Mouse (Mus musculus) naive thymus-derived CD4-positive, alpha-beta T cell, adult 2 months (primary cell): ENCODE results near the gene Rapsn.
"Not testable (repeated sequence)": the region's sequence is repeated elsewhere in the genome, so short reads cannot be mapped to it uniquely, and the experiment has no call there.

Experiments
- DNase-seq: peaks from one replicate; pipeline ENCODE4 v3.0.0-alpha.2; 2011; ENCODE audit warnings: low read depth

Gene Rapsn

GRCm38 (mm10) chr2:91035385-91035784 lies at the start of gene Rapsn:
Rapsn (plus strand) TSS chr2:91035620.
- DNase-seq: no peak

DNA sequence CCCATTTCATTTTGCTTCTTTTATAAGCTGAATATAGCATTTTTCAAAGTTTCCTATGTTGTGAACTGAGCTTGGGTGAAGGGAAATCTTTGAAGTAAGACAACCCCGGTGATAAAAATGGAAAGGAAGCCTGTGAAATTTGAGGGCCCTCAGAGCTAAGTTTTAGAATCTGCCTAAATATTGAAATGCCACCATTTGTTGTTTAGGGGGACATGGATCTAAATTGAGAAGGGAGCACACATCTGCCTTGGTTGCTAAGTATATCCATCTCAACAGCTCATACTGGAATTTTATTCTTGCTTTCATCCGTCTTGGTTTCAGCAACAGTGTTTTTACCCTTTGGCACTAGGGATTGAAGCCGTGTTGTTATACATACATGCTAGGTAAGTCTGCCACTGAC lies 49.4 kb upstream of the Rapsn start:
- DNase-seq: no peak

- no peak for DNase-seq
Observed at GRCm38 (mm10) chr2:91008536-91008935, 26.9 kb upstream of the Rapsn start.

DNA sequence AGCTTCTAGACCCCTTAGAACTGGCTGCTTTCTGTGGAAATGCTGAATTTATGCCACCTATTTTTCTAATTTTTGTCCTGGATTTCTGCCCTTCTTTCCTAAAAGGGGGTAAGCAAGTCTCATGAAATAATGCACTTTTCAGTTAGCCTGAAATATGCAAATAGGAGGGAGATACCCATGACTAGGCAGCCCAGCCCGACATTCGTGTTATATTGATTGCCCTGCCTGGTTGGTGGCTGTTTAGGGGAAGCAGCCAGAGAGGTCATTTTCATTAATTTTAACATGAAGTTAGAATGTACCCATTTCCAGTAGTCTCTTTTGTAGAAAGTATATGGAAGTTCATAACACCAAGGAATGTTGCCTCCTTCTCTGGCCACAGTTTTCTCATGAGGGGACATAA lies 21.5 kb upstream of the Rapsn start:
- DNase-seq: no peak

GRCm38 (mm10) chr2:91015386-91015785 lies 20.0 kb upstream of the Rapsn start:
- DNase-seq: no peak

DNA sequence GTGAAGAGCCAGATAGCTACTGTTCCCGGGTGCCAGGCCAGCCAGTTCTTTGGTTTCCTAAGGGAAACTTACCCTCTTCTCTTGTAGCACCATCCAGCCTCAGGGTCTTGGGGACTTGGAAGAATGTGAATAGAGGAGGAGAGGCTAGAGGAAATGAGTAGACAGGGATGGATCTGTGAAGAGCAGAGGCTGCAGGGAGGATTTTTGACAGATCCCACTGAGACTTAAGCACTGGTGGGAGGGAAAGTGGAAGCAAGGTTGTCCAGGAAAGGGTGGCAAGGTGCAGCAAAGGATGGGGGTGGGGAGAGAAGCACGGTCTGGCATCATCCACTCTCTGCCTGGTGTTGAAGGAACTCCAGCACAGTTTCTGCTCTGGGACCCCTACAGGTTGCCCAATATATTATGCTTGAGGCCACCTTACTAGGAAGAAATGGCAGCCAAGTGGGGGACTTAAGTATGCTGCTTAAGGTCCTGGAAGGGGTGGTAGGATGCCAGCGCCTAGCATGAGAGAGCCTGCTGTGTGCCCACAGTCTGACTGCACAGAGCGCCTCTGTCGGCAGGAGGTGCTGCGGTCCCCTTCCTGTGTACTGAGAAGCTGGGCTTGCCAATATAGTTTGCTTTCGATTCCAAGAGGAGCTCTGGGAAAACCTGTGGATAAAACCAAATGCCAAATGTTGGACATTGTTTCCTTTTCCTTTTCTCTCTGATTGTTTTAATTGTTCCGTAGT lies 17.2 kb upstream of the Rapsn start:
- DNase-seq: no peak

DNA sequence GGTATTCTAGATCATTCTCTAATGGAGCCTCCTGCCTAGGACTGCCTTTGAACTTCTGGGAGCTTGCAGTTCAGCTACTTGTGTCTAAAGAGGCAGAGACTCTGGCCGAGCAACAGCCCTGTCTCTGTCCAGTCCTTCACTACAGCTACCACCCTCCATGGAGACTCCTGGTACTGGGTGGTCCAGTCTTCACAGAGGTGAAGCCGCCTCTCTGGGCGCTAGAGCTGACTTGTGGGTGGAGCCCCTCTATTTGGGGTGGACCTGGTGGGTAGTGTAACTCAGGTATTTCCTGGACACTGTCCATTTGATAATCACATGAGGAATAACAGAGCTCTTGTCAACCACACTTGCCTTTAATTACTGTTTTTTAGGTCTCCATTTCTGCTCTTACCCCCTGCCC lies 15.5 kb upstream of the Rapsn start:
- no peak for DNase-seq

DNA sequence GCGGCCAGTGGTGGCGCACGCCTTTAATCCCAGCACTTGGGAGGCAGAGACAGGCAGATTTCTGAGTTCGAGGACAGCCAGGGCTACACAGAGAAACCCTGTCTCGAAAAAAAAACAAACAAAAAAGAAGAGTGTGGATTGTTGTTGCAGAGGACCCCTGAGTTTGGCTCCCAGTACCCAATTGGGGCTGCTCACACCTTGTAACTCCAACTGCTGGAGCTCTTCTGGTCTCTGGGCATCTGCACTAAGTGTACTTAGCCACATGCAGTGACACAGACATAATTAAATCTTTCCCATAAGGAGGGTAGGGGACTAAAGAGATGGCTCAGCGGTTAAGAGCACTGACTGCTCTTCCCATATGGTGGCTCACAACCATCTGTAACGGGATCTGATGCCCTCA lies 13.2 kb upstream of the Rapsn start:
- not testable (repeated sequence) for DNase-seq

DNA sequence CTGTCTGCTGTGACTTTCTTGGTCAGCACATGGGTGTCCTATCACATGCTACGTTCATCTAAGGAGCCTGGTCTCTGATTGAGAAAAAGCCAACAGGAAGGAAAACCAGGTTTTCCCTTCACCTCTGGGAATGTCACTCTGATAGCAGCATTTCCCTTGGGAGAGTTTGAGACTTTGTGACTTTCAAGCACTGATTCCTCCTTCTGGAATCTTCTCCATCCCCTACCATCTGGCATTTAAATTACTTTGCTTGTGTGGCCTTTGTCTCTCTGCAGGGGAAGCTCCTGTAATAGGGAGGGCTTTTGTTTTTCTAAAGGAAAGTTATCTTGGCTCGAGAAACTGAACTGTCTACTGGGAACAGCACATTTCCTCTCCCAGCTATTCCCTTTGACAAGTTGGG lies 12.3 kb upstream of the Rapsn start:
- DNase-seq: no peak

DNA sequence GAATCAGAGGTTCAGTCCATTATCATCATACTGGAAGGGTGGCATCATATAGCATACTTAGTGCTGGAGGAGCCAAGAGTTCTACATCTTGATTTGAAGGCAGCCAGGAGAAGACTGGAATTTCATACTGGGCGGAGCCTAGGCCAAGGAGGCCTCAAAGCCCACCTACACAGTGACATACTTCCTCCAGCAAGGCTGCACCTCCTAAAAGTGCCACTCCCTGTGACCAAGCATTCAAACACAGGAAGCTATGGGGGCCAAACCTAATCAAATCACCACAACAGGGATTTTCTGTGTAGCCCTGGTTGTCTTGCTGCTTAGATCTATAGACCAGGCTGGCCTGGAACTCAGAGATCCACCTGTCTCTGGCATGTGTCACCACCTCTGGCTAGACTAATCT lies 11.5 kb upstream of the Rapsn start:
- no peak for DNase-seq

- no peak for DNase-seq
Observed at GRCm38 (mm10) chr2:91025081-91025516, 10.3 kb upstream of the Rapsn start.

GRCm38 (mm10) chr2:91026491-91026890 lies 8.9 kb upstream of the Rapsn start:
- no peak for DNase-seq

DNA sequence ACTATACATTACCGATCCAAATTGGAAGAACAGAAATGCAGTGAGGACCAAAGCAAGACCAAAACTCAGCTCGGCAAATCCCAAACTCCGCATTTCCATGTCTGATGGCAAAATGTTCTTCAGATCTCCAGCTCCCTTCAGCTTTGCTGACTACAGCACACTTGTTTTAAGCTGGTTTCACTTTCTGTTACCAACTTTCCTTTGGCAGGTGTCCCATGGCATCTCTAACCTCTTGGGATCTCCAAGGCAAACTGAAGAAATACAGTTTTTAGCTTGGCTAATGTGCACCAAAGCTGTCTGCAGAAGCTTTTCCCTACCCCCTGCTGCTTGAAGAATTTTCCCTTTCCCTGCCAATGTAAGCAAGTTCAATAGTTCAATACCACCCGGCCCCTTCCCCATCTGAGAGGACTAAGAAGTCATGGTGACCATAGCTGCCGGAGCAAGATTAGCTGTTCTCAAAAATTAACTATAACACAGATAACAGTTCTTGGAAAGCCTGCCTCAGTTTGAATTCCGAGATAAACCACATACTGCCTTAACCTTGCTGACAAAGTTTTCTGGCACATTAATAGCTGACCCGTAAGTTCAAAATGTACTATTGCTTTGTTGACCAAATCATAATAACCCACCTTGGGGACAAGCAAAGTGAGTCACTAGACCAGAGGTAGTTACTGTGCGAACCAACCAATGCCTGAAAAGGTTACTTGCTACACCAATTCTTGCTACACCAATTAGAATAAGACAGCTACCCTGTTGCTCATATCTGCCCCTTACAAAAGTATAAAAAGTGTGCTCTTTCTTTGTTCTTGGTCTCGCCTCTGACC lies 7.8 kb upstream of the Rapsn start:
- DNase-seq: no peak

DNA sequence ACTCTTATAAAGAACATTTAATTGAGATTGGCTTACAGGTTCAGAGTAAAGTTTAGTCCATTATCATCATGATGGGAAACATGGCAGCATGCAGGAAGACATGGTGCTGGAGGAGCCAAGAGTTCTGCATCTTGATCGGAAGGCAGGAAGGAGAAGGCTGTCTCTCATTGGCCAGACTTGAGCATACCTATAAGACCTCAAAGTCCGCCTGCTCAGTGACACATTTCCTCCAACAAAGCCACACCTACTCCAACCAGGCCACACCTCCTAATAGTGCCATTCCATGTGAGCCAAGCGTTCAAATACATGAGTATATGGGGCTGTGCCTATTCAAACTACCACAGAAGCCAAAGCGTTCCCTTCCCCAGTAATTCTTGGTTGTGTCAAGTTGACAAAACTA lies 4.2 kb upstream of the Rapsn start:
- no peak for DNase-seq

DNA sequence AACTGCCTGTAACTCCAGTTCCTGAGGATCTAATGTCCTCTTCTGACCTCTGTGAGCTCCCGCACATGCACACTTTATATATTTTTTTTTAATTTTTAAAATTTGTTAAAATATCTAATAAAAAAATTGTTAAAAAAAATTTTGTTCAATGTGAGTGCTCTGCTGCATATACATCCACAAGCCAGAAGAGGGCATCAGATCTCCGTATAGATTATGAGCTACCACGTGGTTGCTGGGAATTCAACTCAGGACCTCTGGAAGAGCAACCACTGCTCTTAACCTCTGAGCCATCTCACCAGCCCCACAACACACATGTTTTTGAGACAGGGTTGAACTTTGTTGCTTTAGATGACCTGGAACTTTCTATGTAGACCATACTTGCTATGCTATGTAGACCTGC lies 2.4 kb upstream of the Rapsn start:
- peak; percentile 56 for DNase-seq

GRCm38 (mm10) chr2:91041786-91042185 lies 6.4 kb downstream of the Rapsn start:
- DNase-seq: no peak

DNA sequence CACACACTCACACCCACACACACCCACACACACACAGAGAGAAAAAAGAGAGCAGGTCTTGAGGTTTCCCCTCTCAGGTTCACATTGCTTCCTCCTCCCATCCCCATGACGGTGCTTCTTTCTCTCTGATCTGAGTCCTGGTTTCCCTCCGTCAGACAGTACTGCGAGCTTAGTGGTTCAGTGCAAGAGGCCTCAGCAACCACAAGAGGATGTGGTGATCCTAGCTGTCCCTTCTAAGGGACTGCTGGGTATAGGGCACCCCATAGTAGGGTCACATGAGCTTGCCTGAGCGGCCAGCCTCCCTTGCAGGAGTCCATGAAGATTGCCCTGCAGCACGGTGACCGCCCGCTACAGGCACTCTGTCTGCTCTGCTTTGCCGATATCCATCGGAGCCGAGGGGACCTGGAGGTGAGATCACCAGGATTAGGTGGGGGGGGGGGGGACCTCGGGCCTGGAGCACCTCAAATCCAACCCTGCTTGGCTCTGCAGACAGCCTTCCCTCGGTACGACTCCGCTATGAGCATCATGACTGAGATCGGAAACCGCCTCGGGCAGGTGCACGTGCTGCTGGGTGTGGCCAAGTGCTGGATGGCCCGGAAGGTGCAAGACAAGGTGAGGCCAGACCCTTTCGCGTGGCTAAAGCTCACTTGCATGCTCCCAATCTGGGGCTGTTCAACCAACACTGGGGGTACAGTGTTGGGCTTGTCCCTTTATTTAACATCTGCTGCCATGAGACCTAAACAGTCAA lies 7.4 kb downstream of the Rapsn start:
- peak; percentile 88 for DNase-seq

DNA sequence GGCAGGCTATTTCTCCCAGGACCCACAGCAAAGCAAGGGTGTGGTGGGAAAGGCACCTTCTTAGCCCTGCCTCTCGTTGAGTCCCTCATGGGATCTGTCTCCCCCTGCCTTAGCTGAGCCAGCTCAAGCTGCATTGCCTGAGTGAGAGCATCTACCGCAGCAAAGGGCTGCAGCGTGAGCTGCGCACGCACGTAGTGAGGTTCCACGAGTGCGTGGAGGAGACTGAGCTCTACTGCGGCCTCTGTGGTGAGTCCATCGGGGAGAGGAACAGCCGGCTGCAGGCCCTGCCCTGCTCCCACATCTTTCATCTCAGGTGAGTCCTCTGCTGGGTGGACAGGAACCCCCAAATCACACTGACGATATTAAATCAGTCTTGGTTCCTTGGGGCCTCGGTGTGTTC lies 9.3 kb downstream of the Rapsn start:
- DNase-seq: no peak

DNA sequence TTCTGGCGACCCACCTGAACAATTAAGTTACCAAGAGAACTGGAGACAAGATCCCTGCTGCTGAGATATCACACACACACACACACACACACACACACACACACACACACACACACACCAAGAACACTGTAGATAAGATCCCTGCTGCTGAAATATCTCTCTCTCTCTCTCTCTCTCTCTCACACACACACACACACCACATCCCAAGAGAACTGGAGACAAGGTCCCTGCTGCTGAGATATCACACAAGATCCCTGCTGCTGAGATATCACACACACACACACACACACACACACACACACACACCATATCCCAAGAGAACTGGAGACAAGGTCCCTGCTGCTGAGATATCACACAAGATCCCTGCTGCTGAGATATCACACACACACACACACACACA lies 10.4 kb downstream of the Rapsn start:
- not testable (repeated sequence) for DNase-seq

- DNase-seq: no peak
Observed at GRCm38 (mm10) chr2:91047359-91047758, 11.9 kb downstream of the Rapsn start.

GRCm38 (mm10) chr2:91051917-91052316 lies 16.5 kb downstream of the Rapsn start:
- DNase-seq: no peak

DNA sequence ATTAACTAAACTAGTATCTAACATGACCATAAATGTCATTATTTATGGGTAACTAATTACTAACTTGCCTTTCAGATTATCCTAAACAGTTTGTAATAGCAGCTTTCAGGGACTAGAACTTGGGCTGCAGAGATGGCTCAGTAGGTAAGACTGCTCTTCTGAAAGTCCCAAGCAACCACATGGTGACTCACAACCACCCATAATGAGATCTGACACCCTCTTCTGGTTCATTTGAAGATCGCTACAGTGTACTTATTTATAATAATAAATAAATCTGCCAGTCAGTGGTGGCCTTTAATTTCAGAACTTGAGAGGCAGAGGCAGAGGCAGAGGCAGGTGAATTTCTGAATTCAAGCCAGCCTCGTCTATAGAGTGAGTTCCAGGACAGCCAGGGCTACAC lies 17.3 kb downstream of the Rapsn start:
- DNase-seq: no peak
